Mouse (Mus musculus): ENCODE results near the gene Aldh2.

Gene Aldh2

GRCm38 (mm10) chr5:121595758-121596157, 2.1 kb upstream of the Aldh2 start:
- DNase-seq (ENCODE audit: low read depth, low spot score): no peak

DNA sequence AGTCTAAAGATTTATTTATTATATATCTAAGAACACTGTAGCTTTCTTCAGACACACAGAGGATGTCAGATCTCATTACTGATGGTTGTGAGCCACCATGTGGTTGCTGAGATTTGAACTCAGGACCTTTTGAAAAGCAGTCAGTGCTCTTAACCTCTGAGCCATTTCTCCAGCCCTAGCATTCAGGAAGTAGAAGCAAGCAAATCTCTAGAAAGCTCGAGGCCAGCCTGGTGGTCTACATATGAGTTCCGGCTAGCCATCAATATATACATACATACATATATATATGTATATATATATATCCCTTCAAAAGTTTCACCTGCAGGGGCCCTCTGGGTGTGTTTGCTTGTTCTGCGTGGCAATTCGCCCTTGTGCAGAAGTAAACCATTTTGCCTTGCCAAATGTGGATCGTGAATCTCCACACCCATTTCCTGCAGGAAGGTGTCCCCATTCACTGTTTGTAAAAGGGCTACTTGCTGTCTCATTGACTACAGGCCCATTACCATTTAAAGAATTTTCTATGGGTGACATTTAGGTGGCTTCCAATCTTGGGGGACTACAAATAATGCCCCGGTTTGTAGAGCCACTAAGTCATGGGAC, 1.2 kb upstream of the Aldh2 start:
- DNase-seq (ENCODE audit: low read depth, low spot score): no peak

DNA sequence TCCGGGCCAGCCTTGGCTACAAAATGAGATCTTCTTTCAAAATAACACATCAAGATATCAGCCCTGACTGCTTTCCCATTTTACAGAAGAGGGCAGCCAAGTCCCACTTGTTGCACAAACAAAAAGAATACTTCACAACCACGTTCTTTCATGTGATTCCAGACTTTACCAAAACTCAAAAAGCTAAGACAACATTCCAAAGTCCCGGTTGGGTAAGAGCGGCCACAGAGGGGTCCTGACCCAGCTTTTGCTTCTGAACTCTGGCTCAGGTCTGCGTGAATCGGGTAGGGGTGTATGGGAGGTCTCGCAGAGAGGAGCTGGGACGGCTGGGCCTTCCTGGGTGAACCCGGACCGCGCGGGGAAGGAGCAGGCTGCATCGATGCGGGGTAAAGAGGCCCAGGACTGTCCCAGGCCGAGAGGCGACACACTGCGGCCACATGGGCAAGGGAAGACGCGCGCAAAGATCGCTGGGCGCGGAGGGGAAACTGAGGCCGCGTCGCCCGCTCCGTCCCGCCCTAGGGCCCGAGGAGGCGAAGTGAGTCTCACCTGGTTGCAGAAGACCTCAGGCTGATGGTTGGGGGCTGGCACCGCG, 712 bp downstream of the Aldh2 start:
- DNase-seq (ENCODE audit: low read depth, low spot score): no peak

DNA sequence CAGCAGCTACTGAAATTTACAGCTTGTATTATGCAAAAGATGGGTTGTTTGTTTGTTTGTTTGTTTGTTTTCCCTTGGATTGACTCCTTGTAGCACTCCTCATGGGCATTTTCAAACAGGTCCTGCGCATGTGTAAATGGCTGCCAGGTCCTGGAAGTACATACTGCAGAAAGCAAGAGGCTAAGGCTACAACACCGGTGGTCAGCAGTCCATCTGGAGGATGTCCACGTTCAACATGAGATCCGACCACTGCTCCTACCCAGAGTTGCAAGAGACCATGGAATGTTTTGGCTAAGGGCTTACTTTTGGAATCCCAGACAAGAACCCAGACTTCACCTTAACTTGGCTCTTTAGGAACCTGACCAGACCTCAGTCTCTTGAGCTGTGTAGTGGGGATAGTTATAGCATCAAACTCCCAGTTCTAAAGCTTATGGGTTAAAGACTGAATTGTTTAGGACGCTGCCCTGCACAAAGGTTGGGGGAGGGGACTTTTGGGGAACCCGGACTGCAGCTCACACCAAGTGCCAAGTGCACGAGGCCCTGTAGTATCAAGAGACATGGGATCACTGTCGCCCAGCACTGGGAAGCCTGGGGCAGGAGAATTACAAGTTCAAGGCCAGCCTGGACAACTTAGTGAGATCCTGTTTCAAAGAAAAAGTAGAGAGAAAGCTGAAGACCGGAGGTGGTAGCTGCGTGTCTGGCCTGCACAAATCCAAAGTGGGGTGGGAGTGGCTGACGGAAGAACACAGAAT, 1.4 kb downstream of the Aldh2 start:
- DNase-seq (ENCODE audit: low read depth, low spot score): no peak

DNA sequence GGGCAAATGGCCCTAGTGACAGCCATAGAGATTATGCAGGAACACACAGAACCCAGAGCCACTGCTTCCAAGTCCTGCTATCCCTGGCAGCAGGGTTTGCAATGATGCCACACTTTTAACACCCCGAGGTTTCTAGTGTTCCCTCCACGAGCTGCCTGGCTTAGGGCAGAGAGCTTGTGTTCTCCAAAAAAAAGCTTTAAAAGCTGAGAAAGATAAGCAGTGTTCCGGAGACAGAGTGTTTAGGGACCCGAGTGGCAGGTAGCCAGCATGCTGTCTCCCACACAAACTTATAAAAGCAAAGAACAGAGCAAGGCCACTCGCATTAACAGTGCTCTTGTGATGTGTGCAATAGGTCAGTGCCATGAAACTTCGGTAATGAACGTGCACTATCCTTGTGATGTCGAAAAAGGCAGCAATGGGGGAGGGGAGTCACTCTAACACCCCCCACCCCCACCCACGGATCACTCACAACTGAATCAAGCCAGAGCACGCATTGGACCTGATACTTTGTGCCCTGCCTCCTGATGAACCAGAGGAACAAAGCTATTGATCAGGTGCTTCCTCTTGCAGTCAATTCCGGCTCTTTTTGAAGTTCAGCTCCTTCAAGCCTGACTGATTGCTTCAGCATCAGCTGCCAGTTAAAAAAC, 2.1 kb downstream of the Aldh2 start:
- DNase-seq (ENCODE audit: low read depth, low spot score): no peak

DNA sequence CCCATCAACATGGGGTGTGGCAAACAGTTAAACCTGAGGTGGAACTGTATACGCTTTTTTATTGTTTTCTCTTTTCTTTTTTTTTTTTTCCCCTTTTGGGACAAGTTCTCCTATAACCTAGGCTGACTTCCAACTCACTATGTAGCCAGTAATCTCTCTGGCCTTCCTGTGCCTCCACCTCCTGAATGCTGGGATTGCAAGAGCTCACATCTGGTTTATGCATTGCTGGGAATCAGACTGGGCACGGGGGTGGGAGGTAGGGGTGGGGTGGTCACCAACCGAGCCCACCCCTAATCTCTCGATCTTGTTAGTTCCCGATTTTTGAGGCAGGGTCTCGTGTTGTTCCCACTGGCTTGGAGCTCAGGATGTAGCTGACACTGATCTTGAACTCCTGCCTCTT, 3.7 kb downstream of the Aldh2 start:
- DNase-seq (ENCODE audit: low read depth, low spot score): no peak

DNA sequence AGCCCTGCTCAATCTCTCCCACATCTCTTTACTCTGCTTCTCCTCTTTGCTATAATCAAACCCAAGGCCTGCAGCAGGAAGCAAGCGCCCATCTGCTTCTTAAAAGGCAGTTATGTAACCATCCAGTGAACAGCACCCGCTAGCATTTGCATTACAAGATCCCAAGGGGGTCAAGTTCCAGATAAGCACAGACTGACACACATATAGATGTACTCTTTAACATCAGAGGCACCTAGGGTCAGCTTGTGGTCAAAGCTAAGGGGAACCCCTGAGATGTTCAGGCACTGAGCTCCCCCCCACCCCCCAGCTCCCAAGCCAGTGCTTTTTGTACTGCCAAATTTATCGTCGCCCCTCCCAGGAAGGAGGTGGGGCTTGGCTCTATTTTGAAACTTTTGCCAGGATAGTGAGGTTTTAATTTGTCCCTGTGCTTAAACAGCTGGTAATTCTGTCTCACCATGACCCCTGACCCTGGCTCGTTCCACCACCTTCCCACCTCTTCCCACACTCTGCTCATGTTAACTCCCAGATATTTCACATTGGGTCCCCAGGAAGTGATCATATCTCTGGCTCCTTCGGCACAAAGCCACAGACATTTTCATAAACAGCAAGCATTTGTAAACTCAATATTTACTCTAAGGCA, 7.1 kb downstream of the Aldh2 start:
- peak; percentile 34 for DNase-seq (ENCODE audit: low read depth, low spot score)

DNA sequence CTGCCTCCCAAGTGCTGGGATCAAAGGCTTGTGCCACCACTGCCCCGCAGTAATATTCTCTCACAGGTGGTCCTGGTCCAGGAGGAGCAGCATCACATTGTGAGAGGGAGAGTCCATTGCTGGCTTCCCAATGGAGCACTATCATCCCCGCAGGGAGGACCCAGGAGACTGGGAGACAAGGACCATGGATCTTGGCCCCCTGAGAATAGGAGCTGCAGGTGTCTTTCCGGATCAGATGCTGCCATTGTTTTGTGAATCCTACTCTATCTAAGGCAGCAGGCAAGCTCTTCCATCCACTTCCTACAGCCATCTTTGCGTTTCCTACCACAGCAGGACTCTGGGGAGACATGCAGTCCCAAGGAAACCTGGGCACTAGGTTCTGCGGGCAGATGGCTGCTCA, 7.9 kb downstream of the Aldh2 start:
- DNase-seq (ENCODE audit: low read depth, low spot score): no peak

GRCm38 (mm10) chr5:121585005-121585404, 8.6 kb downstream of the Aldh2 start:
- no peak for DNase-seq (ENCODE audit: low read depth, low spot score)

GRCm38 (mm10) chr5:121583765-121584501, 9.7 kb downstream of the Aldh2 start:
- peak; percentile 88 for DNase-seq (ENCODE audit: low read depth, low spot score)

GRCm38 (mm10) chr5:121581945-121582344, 11.7 kb downstream of the Aldh2 start:
- DNase-seq (ENCODE audit: low read depth, low spot score): no peak

DNA sequence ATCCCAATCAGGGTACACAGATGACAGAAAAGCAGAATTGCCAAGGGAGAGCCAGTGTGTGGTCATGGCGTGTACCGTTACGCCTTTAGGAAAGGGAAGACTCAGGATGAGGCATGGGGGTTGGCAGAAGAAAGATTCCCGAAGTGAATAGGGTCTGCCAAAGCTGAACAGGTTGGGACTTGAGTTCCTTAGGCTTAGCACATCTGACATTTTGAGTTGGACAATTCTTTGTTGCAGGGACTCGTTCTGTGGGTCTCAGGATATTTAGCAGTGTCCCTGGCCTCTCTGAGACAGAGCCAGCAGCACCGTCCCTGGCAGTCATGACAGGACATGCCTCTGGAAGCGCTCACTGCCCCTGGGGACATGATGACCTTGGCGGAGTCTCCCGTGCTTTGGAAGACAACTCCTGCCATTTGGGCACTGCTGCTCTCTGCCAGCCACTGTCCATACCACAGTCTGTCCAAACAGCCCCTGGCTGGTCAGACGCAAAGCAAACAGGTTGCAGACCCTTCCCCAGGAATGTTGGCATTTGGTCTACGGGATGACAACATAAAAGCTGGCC, 16.6 kb downstream of the Aldh2 start:
- DNase-seq (ENCODE audit: low read depth, low spot score): no peak

- peak; percentile 64 for DNase-seq (ENCODE audit: low read depth, low spot score)
Observed at GRCm38 (mm10) chr5:121575867-121576266, 17.8 kb downstream of the Aldh2 start.

GRCm38 (mm10) chr5:121574145-121574544, 19.5 kb downstream of the Aldh2 start:
- DNase-seq (ENCODE audit: low read depth, low spot score): no peak

DNA sequence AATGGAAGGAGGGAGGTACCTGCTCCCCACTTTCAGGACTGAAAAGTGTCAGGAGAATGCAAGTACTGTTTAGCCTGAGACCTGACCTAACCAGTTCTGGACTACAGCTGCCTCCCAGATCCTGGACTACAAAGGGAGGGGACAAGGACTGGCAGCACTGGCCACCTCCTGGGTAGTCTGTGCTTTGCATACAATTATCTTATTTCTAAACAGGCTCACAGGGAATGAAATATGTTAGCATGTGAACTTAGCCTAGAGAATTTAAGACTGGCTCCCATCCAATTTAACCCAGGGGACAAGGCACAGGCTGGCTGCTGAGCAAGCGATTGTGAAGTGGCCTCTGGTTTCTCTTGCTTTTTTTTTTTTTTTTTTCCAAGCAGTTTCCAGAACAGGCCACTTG, 22.8 kb downstream of the Aldh2 start:
- no peak for DNase-seq (ENCODE audit: low read depth, low spot score)

DNA sequence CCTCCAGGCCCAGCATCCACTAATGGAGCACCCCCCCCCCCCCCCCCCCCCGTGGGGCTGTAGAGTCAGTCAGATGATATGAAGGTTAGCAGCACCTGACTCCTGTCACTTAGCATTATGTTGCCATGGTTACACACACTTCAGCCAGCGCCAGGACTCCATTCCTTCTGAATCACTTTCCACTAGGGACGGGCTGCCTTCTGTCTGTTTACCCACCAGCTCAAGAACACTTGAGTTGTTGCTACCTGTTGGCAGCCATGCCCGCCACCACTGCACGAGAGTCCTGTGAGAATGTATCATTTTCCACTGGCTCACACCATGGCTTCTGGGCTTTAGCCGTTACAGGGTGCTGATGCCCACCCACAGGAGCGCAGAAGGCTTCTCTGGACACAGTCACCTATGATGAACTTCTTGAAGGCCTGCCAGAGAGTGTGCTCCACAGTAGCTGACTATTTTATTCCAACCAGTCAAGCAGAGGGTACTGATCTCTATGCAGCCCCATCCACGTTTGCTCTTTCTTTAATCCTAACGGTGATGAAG, 23.7 kb downstream of the Aldh2 start:
- no peak for DNase-seq (ENCODE audit: low read depth, low spot score)

GRCm38 (mm10) chr5:121566035-121566681, 27.5 kb downstream of the Aldh2 start:
- no peak for DNase-seq (ENCODE audit: low read depth, low spot score)

GRCm38 (mm10) chr5:121564468-121564895, 29.1 kb downstream of the Aldh2 start:
- peak; percentile 94 for DNase-seq (ENCODE audit: low read depth, low spot score)

- DNase-seq (ENCODE audit: low read depth, low spot score): peak; percentile 55
Observed at GRCm38 (mm10) chr5:121562436-121562835, 31.2 kb downstream of the Aldh2 start.

DNA sequence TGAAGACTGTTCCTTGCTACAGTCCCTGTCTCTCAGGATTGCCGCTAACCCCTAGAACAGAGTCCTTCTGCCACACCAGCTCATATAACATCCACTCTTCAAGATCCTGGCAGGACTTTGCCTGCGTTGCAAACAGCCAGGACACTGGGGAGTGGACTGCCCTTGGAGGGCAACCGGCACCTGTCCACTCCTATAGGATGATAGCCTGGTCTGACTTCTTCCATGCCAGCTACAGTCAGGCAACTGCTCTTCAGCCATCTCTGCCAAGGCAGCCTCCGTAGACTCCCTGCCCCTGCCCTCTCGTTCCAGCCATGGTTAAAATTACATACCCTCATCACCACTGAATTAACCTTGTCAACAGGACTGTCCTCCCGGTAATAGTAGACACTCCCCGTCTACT, 44.4 kb downstream of the Aldh2 start:
- DNase-seq (ENCODE audit: low read depth, low spot score): no peak

All from ES-CJ7 (cell line).